In genomic region chr6:94620801-94621301, GRCm38 (mm10) we compare ENCODE assay signal across 11 mouse cellular contexts.
DNase-seq lines count a peak whose midpoint lies in the region; ATAC-seq and TF ChIP-seq lines count a peak whose summit lies in the region.
"Had no signal": no experiment of that assay in that cellular context is flagged by ENCODE, and none has a peak within 500 bp of the region (broad histone marks: within the 10 kb centered on the region; RNA-seq: fewer than 3 reads in every experiment).

No protein-coding gene starts in this region.

- DNase-seq in midbrain, embryonic 14.5 days = no peak
- peak; percentile 88 for DNase-seq in gastrocnemius, adult 2 months
- no peak for DNase-seq in heart, embryonic 10.5 days (ENCODE audit: low spot score)
- DNase-seq in kidney, adult 8-10 months = no peak
- DNase-seq in cerebellum, adult 9-11 months = no peak
- DNase-seq: kidney, postnatal 14 days; right cerebral cortex, adult 18-20 months had no signal

- H3K4me1 ChIP-seq in midbrain, embryonic 13.5 days (replicated peaks) = peaks cover 10% of the 10 kb centered on the region; the same call in 1 of the 2 replicates
- no peaks in the 10 kb centered on the region for H3K4me1 ChIP-seq in midbrain, embryonic 14.5 days (ENCODE audit: control insufficient read depth, insufficient read depth, low read length)
- H3K4me1 ChIP-seq in heart, embryonic 10.5 days = peaks cover 23% of the 10 kb centered on the region; the same call in 1 of the 2 replicates
- H3K4me1 ChIP-seq in testis, adult 2 months (ENCODE audit: control insufficient read depth, insufficient read depth, low read length) = peaks cover 6% of the 10 kb centered on the region

- H3K4me3 ChIP-seq in midbrain, embryonic 13.5 days (replicated peaks) = no peak overlapping the region
- no peak overlapping the region for H3K4me3 ChIP-seq in midbrain, embryonic 14.5 days (replicated peaks; ENCODE audit: low read depth, low read length)
- H3K4me3 ChIP-seq in gastrocnemius, adult 2 months = no peak overlapping the region
- H3K4me3 ChIP-seq in heart, embryonic 10.5 days = no peak overlapping the region
- H3K4me3 ChIP-seq in testis, adult 2 months (ENCODE audit: control insufficient read depth, low read depth, low read length) = no peak overlapping the region
- H3K4me3 ChIP-seq: forebrain, embryonic 13.5 days; hindbrain, embryonic 15.5 days had no signal

- no peak for ATAC-seq in midbrain, embryonic 13.5 days
- no peak for ATAC-seq in midbrain, embryonic 14.5 days (ENCODE audit: low FRiP score, low TSS enrichment)
- ATAC-seq: forebrain, embryonic 13.5 days had no signal

- intact Hi-C loops in gastrocnemius, adult 2 months (cut with DNase I) = loop anchor here (2.0 to 10.0 kb wide), 2 partner anchors 80 to 154 kb away; partner anchors contain the start of gene Lrig1

- no peak overlapping the region for H3K27ac ChIP-seq in midbrain, embryonic 13.5 days
- no peak overlapping the region for H3K27ac ChIP-seq in midbrain, embryonic 14.5 days (replicated peaks; ENCODE audit: low read depth, low read length)
- H3K27ac ChIP-seq in gastrocnemius, adult 2 months = peak overlapping the region; percentile 86
- peak overlapping the region; percentile 42; the same call in 1 of the 2 replicates for H3K27ac ChIP-seq in heart, embryonic 10.5 days
- peak overlapping the region; percentile 34; the same call in 1 of the 2 replicates for H3K27ac ChIP-seq in testis, adult 2 months (ENCODE audit: control insufficient read depth, insufficient read depth, low read depth, low read length)
- H3K27ac ChIP-seq: forebrain, embryonic 13.5 days had no signal

- H3K27me3 ChIP-seq in midbrain, embryonic 13.5 days = no peaks in the 10 kb centered on the region
- no peaks in the 10 kb centered on the region for H3K27me3 ChIP-seq in midbrain, embryonic 14.5 days (ENCODE audit: control insufficient read depth, insufficient read depth, low read length)
- no peaks in the 10 kb centered on the region for H3K27me3 ChIP-seq in heart, embryonic 10.5 days (ENCODE audit: insufficient read depth, poor library complexity, severe bottlenecking)
- H3K27me3 ChIP-seq in testis, adult 2 months (ENCODE audit: control insufficient read depth, insufficient read depth, low read length) = no peaks in the 10 kb centered on the region
- H3K27me3 ChIP-seq: forebrain, embryonic 13.5 days; hindbrain, embryonic 15.5 days had no signal

- no peak overlapping the region for H3K4me2 ChIP-seq in midbrain, embryonic 13.5 days (replicated peaks)
- H3K4me2 ChIP-seq in midbrain, embryonic 14.5 days (ENCODE audit: low read length) = no peak overlapping the region
- H3K4me2 ChIP-seq: forebrain, embryonic 13.5 days; hindbrain, embryonic 15.5 days had no signal

- H3K9me3 ChIP-seq in midbrain, embryonic 13.5 days = no peaks in the 10 kb centered on the region
- H3K9me3 ChIP-seq in midbrain, embryonic 14.5 days (ENCODE audit: control insufficient read depth, low read length) = no peaks in the 10 kb centered on the region
- H3K9me3 ChIP-seq in heart, embryonic 10.5 days = no peaks in the 10 kb centered on the region
- H3K9me3 ChIP-seq: forebrain, embryonic 13.5 days; hindbrain, embryonic 15.5 days had no signal

- WGBS in midbrain, embryonic 13.5 days = 87% methylated on average over 9 of the region's 9 CpGs
- WGBS in midbrain, embryonic 14.5 days = 86% methylated on average over 9 of the region's 9 CpGs
- WGBS in heart, embryonic 10.5 days = 73% methylated on average over 9 of the region's 9 CpGs

- peaks cover 74% of the 10 kb centered on the region for H3K36me3 ChIP-seq in midbrain, embryonic 13.5 days
- H3K36me3 ChIP-seq in midbrain, embryonic 14.5 days (ENCODE audit: control insufficient read depth, insufficient read depth, low read length) = peaks cover 54% of the 10 kb centered on the region
- H3K36me3 ChIP-seq in heart, embryonic 10.5 days = peaks cover 75% of the 10 kb centered on the region
- H3K36me3 ChIP-seq in testis, adult 2 months (ENCODE audit: control insufficient read depth, insufficient read depth, low read length) = no peaks in the 10 kb centered on the region

- TF ChIP-seq CTCF in gastrocnemius, adult 2 months (IDR thresholded peaks at IDR 0.05) = no peak
- TF ChIP-seq CTCF in testis, adult 2 months (IDR thresholded peaks at IDR 0.05; ENCODE audit: control insufficient read depth, insufficient read depth, insufficient replicate concordance, low read depth, low read length) = no peak

- TF ChIP-seq POLR2A in testis, adult 2 months (IDR thresholded peaks at IDR 0.05; ENCODE audit: control insufficient read depth, low read depth, low read length) = no peak

- peak overlapping the region; percentile 17; the same call in 1 of the 2 replicates for H3K9ac ChIP-seq in midbrain, embryonic 13.5 days (replicated peaks)
- H3K9ac ChIP-seq in midbrain, embryonic 14.5 days (replicated peaks; ENCODE audit: low read length) = no peak overlapping the region
- H3K9ac ChIP-seq: forebrain, embryonic 13.5 days; hindbrain, embryonic 15.5 days had no signal

Comparison
In these comparisons a context has a peak if more than half of its experiments do, and no peak if none do; other contexts are left out.
1. H3K27ac ChIP-seq: peak in gastrocnemius, adult 2 months (single experiment), heart, embryonic 10.5 days (single experiment) and testis, adult 2 months (single experiment); none in midbrain, embryonic 13.5 days (single experiment) and midbrain, embryonic 14.5 days (single experiment).